Mouse (Mus musculus): ENCODE data around the gene Ern2. TPM values are rescaled to one million over a fixed set of nuclear protein-coding genes. Genes with fewer than 3 reads are reported as not detected.

Ern2 gene
- polyA plus RNA-seq, 1 experiment, result not detected

DNA sequence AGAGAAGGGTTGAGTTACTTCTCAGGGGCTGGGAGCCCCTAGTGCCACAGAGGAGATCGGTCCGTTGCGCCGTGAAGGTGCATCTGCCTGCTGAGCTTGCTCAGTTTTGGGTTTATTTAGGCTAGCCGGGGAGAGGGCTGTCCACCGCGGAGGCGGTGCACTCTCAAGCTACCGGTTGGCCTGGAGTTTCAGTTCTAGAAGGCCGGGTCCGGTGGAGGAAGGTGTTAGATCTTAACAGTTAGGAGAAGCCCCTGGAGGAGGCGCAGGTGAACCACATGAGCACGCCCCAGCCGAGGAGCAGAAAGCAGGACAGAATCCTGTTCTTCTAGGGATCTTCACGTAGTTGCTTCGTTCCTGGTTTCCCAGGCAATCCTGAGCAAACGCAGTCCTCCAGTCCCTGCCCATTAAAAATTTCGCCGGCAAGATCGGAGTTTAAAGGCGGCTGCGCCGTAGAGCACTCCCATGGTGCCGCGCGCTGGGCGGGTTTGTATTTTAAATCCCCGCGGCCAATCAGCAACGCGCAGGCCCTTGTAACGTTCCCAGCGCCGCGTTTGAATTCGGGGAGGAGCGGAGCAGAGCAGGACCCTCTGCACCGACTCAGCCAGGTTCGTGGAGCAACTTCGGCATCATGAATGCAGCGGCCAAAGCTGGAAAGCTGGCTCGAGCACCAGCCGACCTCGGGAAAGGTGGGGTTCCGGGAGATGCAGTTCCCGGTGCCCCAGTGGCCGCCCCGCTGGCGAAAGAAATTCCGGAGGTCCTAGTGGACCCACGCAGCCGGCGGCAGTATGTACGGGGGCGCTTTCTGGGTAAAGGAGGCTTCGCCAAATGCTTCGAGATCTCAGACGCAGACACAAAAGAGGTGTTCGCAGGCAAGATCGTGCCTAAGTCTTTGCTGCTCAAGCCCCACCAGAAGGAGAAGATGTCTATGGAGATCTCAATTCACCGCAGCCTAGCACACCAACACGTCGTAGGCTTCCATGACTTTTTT is 26.8 kb downstream of the Ern2 start, which contains the start of gene Plk1:
Gene Plk1, plus strand, starts transcription at position 525 of the 988 bp plus-strand sequence.
- peak within 1 kb of the TSS; percentile 84 for H3K4me2 ChIP-seq (ENCODE audit: low read depth)
- H3K79me2 ChIP-seq (ENCODE audit: control insufficient read depth, insufficient read depth), result peaks cover 33% of the 10 kb centered on the region
- H3ac ChIP-seq (ENCODE audit: control insufficient read depth, insufficient read length), result peak within 1 kb of the TSS; percentile 25
- H3K4me3 ChIP-seq, result peak within 1 kb of the TSS; percentile 96
- H3K36me3 ChIP-seq (ENCODE audit: control insufficient read depth, insufficient read depth), result peaks cover 12% of the 10 kb centered on the region
- H3K27me3 ChIP-seq (ENCODE audit: control insufficient read depth, insufficient read depth, insufficient read length), result no peaks in the 10 kb centered on the region
- TF ChIP-seq SRF (IDR thresholded peaks at IDR 0.05; ENCODE audit: control insufficient read depth, insufficient read length, low read depth) (no peak), CEBPB (IDR thresholded peaks at IDR 0.05; ENCODE audit: insufficient read depth, poor library complexity, severe bottlenecking) (no peak), REST (IDR thresholded peaks at IDR 0.05; ENCODE audit: insufficient read depth, insufficient read length) (no peak), MYOG (IDR thresholded peaks at IDR 0.05; ENCODE audit: control insufficient read depth in 1 of 3, insufficient read depth in 1 of 3, insufficient read length in 2 of 3, low read depth in 2 of 3) (no peak), MYOD1 (IDR thresholded peaks at IDR 0.05; ENCODE audit: control insufficient read depth in 1 of 3, insufficient read length in 2 of 3, low read depth in 2 of 3) (no peak), POLR2AphosphoS2 (IDR thresholded peaks at IDR 0.05; ENCODE audit: insufficient read length, low read depth) (peak; percentile 61), POLR2A (IDR thresholded peaks at IDR 0.05; ENCODE audit: insufficient read length, low read depth) (peak; percentile 66), TCF12 (IDR thresholded peaks at IDR 0.05; ENCODE audit: insufficient read depth, poor library complexity, severe bottlenecking) (no peak), MAX (IDR thresholded peaks at IDR 0.05; ENCODE audit: low read depth) (no peak), USF1 (IDR thresholded peaks at IDR 0.05; ENCODE audit: low read depth) (no peak), TCF3 (IDR thresholded peaks at IDR 0.05; ENCODE audit: insufficient read length, low read depth) (no peak), E2F4 (IDR thresholded peaks at IDR 0.05; ENCODE audit: insufficient read depth) (peak; percentile 99)

DNA sequence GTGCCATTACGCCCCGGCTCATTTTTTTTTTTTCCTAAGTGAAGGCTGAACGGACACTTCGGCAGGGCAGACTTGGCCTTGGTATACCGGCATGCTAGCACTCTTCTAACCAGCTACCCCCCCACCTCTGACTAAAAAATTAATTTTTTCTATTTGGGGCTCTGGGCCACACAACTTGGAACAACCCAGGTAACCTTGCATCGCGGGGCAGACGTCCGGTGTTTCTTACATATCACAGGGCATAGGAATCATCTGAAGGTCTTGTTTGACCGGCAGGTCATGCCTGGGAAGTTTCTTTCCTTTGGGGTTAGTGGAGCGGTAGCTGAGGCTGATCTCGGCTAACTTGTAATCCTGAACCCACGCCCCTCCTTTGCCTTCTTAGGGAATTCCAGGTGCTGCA is 27.5 kb downstream of the Ern2 start:
- H3K27me3 ChIP-seq (ENCODE audit: control insufficient read depth, insufficient read depth, insufficient read length), result no peaks in the 10 kb centered on the region
- H3K79me2 ChIP-seq (ENCODE audit: control insufficient read depth, insufficient read depth), result peaks cover 33% of the 10 kb centered on the region
- H3ac ChIP-seq (ENCODE audit: control insufficient read depth, insufficient read length), result peak overlapping the region; percentile 25
- peaks cover 12% of the 10 kb centered on the region for H3K36me3 ChIP-seq (ENCODE audit: control insufficient read depth, insufficient read depth)
- TF ChIP-seq TCF12 (IDR thresholded peaks at IDR 0.05; ENCODE audit: insufficient read depth, poor library complexity, severe bottlenecking) (no peak), E2F4 (IDR thresholded peaks at IDR 0.05; ENCODE audit: insufficient read depth) (no peak), SRF (IDR thresholded peaks at IDR 0.05; ENCODE audit: control insufficient read depth, insufficient read length, low read depth) (no peak), MAX (IDR thresholded peaks at IDR 0.05; ENCODE audit: low read depth) (no peak), POLR2A (IDR thresholded peaks at IDR 0.05; ENCODE audit: insufficient read length, low read depth) (no peak), USF1 (IDR thresholded peaks at IDR 0.05; ENCODE audit: low read depth) (no peak), MYOD1 (IDR thresholded peaks at IDR 0.05; ENCODE audit: control insufficient read depth in 1 of 3, insufficient read length in 2 of 3, low read depth in 2 of 3) (no peak), REST (IDR thresholded peaks at IDR 0.05; ENCODE audit: insufficient read depth, insufficient read length) (no peak), POLR2AphosphoS2 (IDR thresholded peaks at IDR 0.05; ENCODE audit: insufficient read length, low read depth) (no peak), TCF3 (IDR thresholded peaks at IDR 0.05; ENCODE audit: insufficient read length, low read depth) (no peak), CEBPB (IDR thresholded peaks at IDR 0.05; ENCODE audit: insufficient read depth, poor library complexity, severe bottlenecking) (no peak), MYOG (IDR thresholded peaks at IDR 0.05; ENCODE audit: control insufficient read depth in 1 of 3, insufficient read depth in 1 of 3, insufficient read length in 2 of 3, low read depth in 2 of 3) (no peak)
- H3K4me3 ChIP-seq, result peak overlapping the region; percentile 96
- peak overlapping the region; percentile 84 for H3K4me2 ChIP-seq (ENCODE audit: low read depth)

DNA sequence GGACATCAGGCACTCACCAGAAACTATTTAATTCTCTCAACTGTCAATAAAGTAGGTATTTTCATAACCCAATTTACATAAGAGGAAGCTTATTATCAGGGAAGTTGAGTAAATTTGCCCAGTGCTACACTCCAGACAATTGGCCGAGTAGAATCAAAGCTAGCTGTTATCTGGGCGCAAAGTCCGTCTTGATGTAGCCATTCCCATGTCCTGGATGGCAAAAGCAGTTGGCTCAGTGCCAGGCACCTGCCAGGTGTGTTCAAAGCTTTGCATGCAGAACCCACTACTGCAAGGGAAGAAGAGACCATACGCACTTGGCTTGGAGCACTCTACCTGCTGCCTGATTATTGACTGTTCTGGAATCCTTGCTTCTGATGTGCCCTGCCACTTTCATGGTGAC is 33.5 kb downstream of the Ern2 start:
- no peak overlapping the region for H3K4me2 ChIP-seq (ENCODE audit: low read depth)
- TF ChIP-seq POLR2A (IDR thresholded peaks at IDR 0.05; ENCODE audit: insufficient read length, low read depth) (no peak), CEBPB (IDR thresholded peaks at IDR 0.05; ENCODE audit: insufficient read depth, poor library complexity, severe bottlenecking) (no peak), POLR2AphosphoS2 (IDR thresholded peaks at IDR 0.05; ENCODE audit: insufficient read length, low read depth) (no peak)
- no peaks in the 10 kb centered on the region for H3K27me3 ChIP-seq (ENCODE audit: control insufficient read depth, insufficient read depth, insufficient read length)
- H3ac ChIP-seq (ENCODE audit: control insufficient read depth, insufficient read length), result no peak overlapping the region
- H3K36me3 ChIP-seq (ENCODE audit: control insufficient read depth, insufficient read depth), result peaks cover 25% of the 10 kb centered on the region
- no peak overlapping the region for H3K4me3 ChIP-seq
- no peaks in the 10 kb centered on the region for H3K79me2 ChIP-seq (ENCODE audit: control insufficient read depth, insufficient read depth)

DNA sequence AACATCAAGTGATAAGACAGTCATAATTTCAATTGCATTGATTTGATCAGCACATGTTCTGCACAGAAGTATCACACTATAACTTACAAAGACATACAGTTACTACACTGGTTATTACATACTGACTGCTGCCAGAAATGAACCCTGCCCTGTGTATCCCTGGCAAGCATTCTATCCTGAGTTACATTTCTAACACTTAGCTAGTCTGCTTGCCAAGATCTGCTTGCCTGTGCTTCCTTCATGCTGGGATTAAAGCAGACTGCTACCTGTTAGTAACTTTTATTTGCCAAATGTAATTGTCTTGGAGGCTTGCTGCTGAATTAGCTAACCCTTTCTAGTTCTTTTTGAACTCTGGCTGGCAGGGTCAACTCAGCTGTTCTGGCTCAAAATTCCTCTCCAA is 45.0 kb downstream of the Ern2 start:
- Histone ChIP-seq H3K79me2 (ENCODE audit: control insufficient read depth, insufficient read depth) (no peaks in the 10 kb centered on the region), H3K4me2 (ENCODE audit: low read depth) (no peak overlapping the region), H3K27me3 (ENCODE audit: control insufficient read depth, insufficient read depth, insufficient read length) (no peaks in the 10 kb centered on the region), H3K4me3 (no peak overlapping the region), H3ac (ENCODE audit: control insufficient read depth, insufficient read length) (no peak overlapping the region), H3K36me3 (ENCODE audit: control insufficient read depth, insufficient read depth) (peaks cover 49% of the 10 kb centered on the region)
- no peak for TF ChIP-seq TCF12 (IDR thresholded peaks at IDR 0.05; ENCODE audit: insufficient read depth, poor library complexity, severe bottlenecking)
- no peak for TF ChIP-seq SRF (IDR thresholded peaks at IDR 0.05; ENCODE audit: control insufficient read depth, insufficient read length, low read depth)
- TF ChIP-seq REST (IDR thresholded peaks at IDR 0.05; ENCODE audit: insufficient read depth, insufficient read length), result no peak
- no peak for TF ChIP-seq MYOD1 (IDR thresholded peaks at IDR 0.05; ENCODE audit: control insufficient read depth in 1 of 3, insufficient read length in 2 of 3, low read depth in 2 of 3)
- TF ChIP-seq MYOG (IDR thresholded peaks at IDR 0.05; ENCODE audit: control insufficient read depth in 1 of 3, insufficient read depth in 1 of 3, insufficient read length in 2 of 3, low read depth in 2 of 3), result no peak
- no peak for TF ChIP-seq MAX (IDR thresholded peaks at IDR 0.05; ENCODE audit: low read depth)
- TF ChIP-seq POLR2A (IDR thresholded peaks at IDR 0.05; ENCODE audit: insufficient read length, low read depth), result no peak
- TF ChIP-seq CEBPB (IDR thresholded peaks at IDR 0.05; ENCODE audit: insufficient read depth, poor library complexity, severe bottlenecking), result no peak
- no peak for TF ChIP-seq USF1 (IDR thresholded peaks at IDR 0.05; ENCODE audit: low read depth)
- TF ChIP-seq E2F4 (IDR thresholded peaks at IDR 0.05; ENCODE audit: insufficient read depth), result no peak
- no peak for TF ChIP-seq POLR2AphosphoS2 (IDR thresholded peaks at IDR 0.05; ENCODE audit: insufficient read length, low read depth)
- no peak for TF ChIP-seq TCF3 (IDR thresholded peaks at IDR 0.05; ENCODE audit: insufficient read length, low read depth)

All from myocyte (in vitro differentiated cells).